Mouse (Mus musculus) inflammation-experienced regulatory T-cells (primary cell): ENCODE data around the gene Ddx60. TPM values are rescaled to one million over a fixed set of nuclear protein-coding genes. Genes with fewer than 3 reads are reported as not detected.

ENCODE experiments used
- polyA plus RNA-seq, 2 experiments: library from polyadenylated mRNA; unstranded; fragments of 100-300 nt; shearing (Covaris generic); gene quantifications; one replicate each; pipeline ENCODE4 v1.2.1; 2017

The Ddx60 gene
- 10 to 100 TPM; 22.2 to 23.4 TPM for polyA plus RNA-seq

GRCm38 (mm10) chr8:61927777-61928494 lies at the start of gene Ddx60:
Ddx60 (plus strand) TSS chr8:61928087.

GRCm38 (mm10) chr8:61902521-61902920 lies 25.4 kb upstream of the Ddx60 start, which contains the start of gene Palld:
Palld (minus strand) TSS chr8:61902690.

Other genes starting within 250 kb of the Ddx60 start
- gene Palld, start 25.4 kb upstream of the Ddx60 start, polyA plus RNA-seq, result 1 to 10 TPM; 2.3 to 3.8 TPM
- 1 to 10 TPM in 1 of 2 experiments, under 1 TPM in 1; 0.39 to 1.0 TPM for gene Anxa10, start 195.1 kb downstream of the Ddx60 start, polyA plus RNA-seq